Mouse (Mus musculus) heart, embryonic 13.5 days (tissue): ENCODE results near the gene Adrb1. TPM values are rescaled to one million over a fixed set of nuclear protein-coding genes. Genes with fewer than 3 reads are reported as not detected.
A peak's percentile ranks its signal among the peaks of the same experiment; 100 is the strongest.
"Not testable (repeated sequence)": the region's sequence is repeated elsewhere in the genome, so short reads cannot be mapped to it uniquely, and the experiment has no call there.

Experiments used
- ATAC-seq: fragments of 200-750 bp; cut with Nextera tagmentation; 2 replicates; pipeline ENCODE4 v1.8.0; 2017; ENCODE audit warnings: moderate TSS enrichment; ENCODE audit not compliant: insufficient number of reproducible peaks, low FRiP score, low TSS enrichment; ENCODE audit errors: extremely low read depth
- H3K27ac ChIP-seq: fragments of 300-500 bp; sonication (generic); replicated peaks from 2 replicates; pipeline ENCODE4 v1.5.1; 2015; ENCODE audit warnings: moderate library complexity, mild to moderate bottlenecking, inconsistent platforms
- H3K27me3 ChIP-seq: fragments of 300-500 bp; sonication (generic); replicated peaks from 2 replicates; pipeline ENCODE4 v1.6.1; 2015; ENCODE audit warnings: mild to moderate bottlenecking, inconsistent platforms
- H3K36me3 ChIP-seq: fragments of 300-500 bp; sonication (generic); 2 replicates; pipeline ENCODE4 v1.6.1; 2015; ENCODE audit warnings: mild to moderate bottlenecking, inconsistent platforms
- H3K4me1 ChIP-seq: fragments of 300-500 bp; sonication (generic); 2 replicates; pipeline ENCODE4 v1.6.1; 2015; ENCODE audit warnings: inconsistent platforms
- H3K4me2 ChIP-seq: fragments of 300-500 bp; sonication (generic); 2 replicates; pipeline ENCODE4 v1.6.1; 2015; ENCODE audit warnings: inconsistent platforms, mild to moderate bottlenecking, moderate library complexity
- H3K4me3 ChIP-seq: fragments of 300-500 bp; sonication (generic); 2 replicates; pipeline ENCODE4 v1.5.1; 2015; ENCODE audit warnings: moderate library complexity, mild to moderate bottlenecking, inconsistent platforms
- H3K9ac ChIP-seq: fragments of 300-500 bp; sonication (generic); 2 replicates; pipeline ENCODE4 v1.6.1; 2015; ENCODE audit warnings: inconsistent platforms, mild to moderate bottlenecking, moderate library complexity
- H3K9me3 ChIP-seq: fragments of 300-500 bp; sonication (generic); 2 replicates; pipeline ENCODE4 v1.6.1; 2016; ENCODE audit warnings: inconsistent platforms
- WGBS: fragments of 180-500 bp; shearing (Covaris S2); methylation state at CpG from one replicate; pipeline ENCODE4 v1.1.7; 2015; ENCODE audit warnings: mixed read lengths; 5-methylcytosine and 5-hydroxymethylcytosine counted together
- polyA plus RNA-seq: library from polyadenylated mRNA; unstranded; fragments of >200 nt; fragmentation: Nextera tagmentation; extraction: Ambion mirVana; gene quantifications from 2 replicates; pipeline ENCODE4 v1.2.1, GENCODE M21; 2015

The Adrb1 gene
- polyA plus RNA-seq, 1 experiment from 2014 or later = 3.0 TPM

- Histone ChIP-seq H3K9ac (no peak overlapping the region), H3K4me3 (no peak overlapping the region), H3K27me3 (no peaks in the 10 kb centered on the region; the same call in 1 of the 2 replicates), H3K27ac (peak overlapping the region; percentile 89), H3K4me1 (peaks cover 49% of the 10 kb centered on the region), H3K4me2 (peak overlapping the region; percentile 26; the same call in 1 of the 2 replicates), H3K9me3 (no peaks in the 10 kb centered on the region), H3K36me3 (no peaks in the 10 kb centered on the region)
- WGBS = 22% methylated on average over 9 of the region's 9 CpGs
- peak; percentile 40; the same call in 1 of the 2 replicates for ATAC-seq
These were observed 52.5 kb downstream of the Adrb1 start for GRCm38 (mm10) chr19:56774408-56774962.

GRCm38 (mm10) chr19:56774971-56775892 lies 53.2 kb downstream of the Adrb1 start:
- ATAC-seq = no peak
- Histone ChIP-seq H3K9ac (peak overlapping the region; percentile 74), H3K27ac (peak overlapping the region; percentile 89), H3K27me3 (no peaks in the 10 kb centered on the region; the same call in 1 of the 2 replicates), H3K4me2 (peak overlapping the region; percentile 72), H3K36me3 (no peaks in the 10 kb centered on the region), H3K4me3 (peak overlapping the region; percentile 38), H3K4me1 (peaks cover 49% of the 10 kb centered on the region), H3K9me3 (no peaks in the 10 kb centered on the region)
- 22% methylated on average over 24 of the region's 24 CpGs for WGBS

- Histone ChIP-seq H3K9ac (peak overlapping the region; percentile 74), H3K36me3 (no peaks in the 10 kb centered on the region), H3K27ac (no peak overlapping the region), H3K4me1 (peaks cover 49% of the 10 kb centered on the region), H3K4me2 (peak overlapping the region; percentile 72), H3K4me3 (peak overlapping the region; percentile 38), H3K27me3 (no peaks in the 10 kb centered on the region; the same call in 1 of the 2 replicates), H3K9me3 (no peaks in the 10 kb centered on the region)
- ATAC-seq = no peak
- WGBS = 7% methylated on average over 18 of the region's 18 CpGs
These were observed 54.1 kb downstream of the Adrb1 start for GRCm38 (mm10) chr19:56775893-56776718.

GRCm38 (mm10) chr19:56776719-56777382 lies 54.9 kb downstream of the Adrb1 start:
- Histone ChIP-seq H3K4me1 (peaks cover 49% of the 10 kb centered on the region), H3K4me3 (0 out of 2 replicates have a peak overlapping the region, but pooled peaks have one; percentile 5), H3K27me3 (no peaks in the 10 kb centered on the region; the same call in 1 of the 2 replicates), H3K9ac (peak overlapping the region; percentile 45; the same call in 1 of the 2 replicates), H3K4me2 (peak overlapping the region; percentile 72), H3K27ac (no peak overlapping the region), H3K36me3 (no peaks in the 10 kb centered on the region), H3K9me3 (no peaks in the 10 kb centered on the region)
- 21% methylated on average over 16 of the region's 16 CpGs for WGBS
- no peak for ATAC-seq

- H3K27me3 ChIP-seq, H3K9ac ChIP-seq, ATAC-seq, H3K36me3 ChIP-seq, H3K4me2 ChIP-seq, H3K27ac ChIP-seq, H3K4me3 ChIP-seq, H3K9me3 ChIP-seq: not testable (repeated sequence)
- WGBS = 93% methylated on average over 7 of the region's 7 CpGs
- H3K4me1 ChIP-seq = peaks cover 41% of the 10 kb centered on the region
These were observed 56.5 kb downstream of the Adrb1 start for GRCm38 (mm10) chr19:56778532-56778931.

Other genes with a start within 250 kb of the Adrb1 start
- gene Dclre1a, start 174.0 kb upstream of the Adrb1 start, polyA plus RNA-seq = 11.2 and 12.1 TPM in 2 replicates
- gene Nhlrc2, start 173.9 kb upstream of the Adrb1 start, polyA plus RNA-seq = 12.5 and 12.8 TPM in 2 replicates
- gene Ccdc186, start 100.0 kb downstream of the Adrb1 start, polyA plus RNA-seq = 15.6 and 15.8 TPM in 2 replicates
- gene Tdrd1, start 104.0 kb downstream of the Adrb1 start, polyA plus RNA-seq = 0.52 and 0.75 TPM in 2 replicates
- 0.37 and 0.51 TPM in 2 replicates for gene Vwa2, start 152.1 kb downstream of the Adrb1 start, polyA plus RNA-seq